Mouse (Mus musculus) forebrain, embryonic 13.5 days (tissue): ENCODE data around the gene Snap91. TPM values are rescaled to one million over a fixed set of nuclear protein-coding genes. Genes with fewer than 3 reads are reported as not detected.
A peak's percentile ranks its signal among the peaks of the same experiment; 100 is the strongest.

Experiments used
- ATAC-seq: fragments of 200-750 bp; cut with Nextera tagmentation; 2 replicates; pipeline ENCODE4 v1.8.0; 2017
- H3K27ac ChIP-seq: fragments of 300-500 bp; sonication (generic); 2 replicates; pipeline ENCODE4 v1.5.1; 2015; ENCODE audit warnings: inconsistent platforms, mild to moderate bottlenecking, moderate library complexity
- H3K27me3 ChIP-seq: fragments of 300-500 bp; sonication (generic); 2 replicates; pipeline ENCODE4 v1.6.1; 2015; ENCODE audit warnings: mild to moderate bottlenecking, inconsistent platforms
- H3K36me3 ChIP-seq: fragments of 300-500 bp; sonication (generic); 2 replicates; pipeline ENCODE4 v1.6.1; 2015; ENCODE audit warnings: mild to moderate bottlenecking, inconsistent platforms; ENCODE audit not compliant: poor library complexity, severe bottlenecking
- H3K4me1 ChIP-seq: fragments of 300-500 bp; sonication (generic); 2 replicates; pipeline ENCODE4 v1.6.1; 2015; ENCODE audit warnings: inconsistent platforms
- H3K4me2 ChIP-seq: fragments of 300-500 bp; sonication (generic); 2 replicates; pipeline ENCODE4 v1.6.1; 2015; ENCODE audit warnings: inconsistent platforms, mild to moderate bottlenecking, moderate library complexity
- H3K4me3 ChIP-seq: fragments of 300-500 bp; sonication (generic); 2 replicates; pipeline ENCODE4 v1.5.1; 2015; ENCODE audit warnings: mild to moderate bottlenecking, inconsistent platforms
- H3K9ac ChIP-seq: fragments of 300-500 bp; sonication (generic); 2 replicates; pipeline ENCODE4 v1.6.1; 2015; ENCODE audit warnings: mild to moderate bottlenecking, inconsistent platforms
- H3K9me3 ChIP-seq: fragments of 300-500 bp; sonication (generic); replicated peaks from 2 replicates; pipeline ENCODE4 v1.6.1; 2016; ENCODE audit warnings: inconsistent platforms
- WGBS: fragments of 180-500 bp; shearing (Covaris S2); methylation state at CpG from one replicate; pipeline ENCODE4 v1.1.7; 2015; 5-methylcytosine and 5-hydroxymethylcytosine counted together
- polyA plus RNA-seq: library from polyadenylated mRNA; unstranded; fragments of >200 nt; fragmentation: Nextera tagmentation; extraction: Ambion mirVana; gene quantifications from 2 replicates; pipeline ENCODE4 v1.2.1, GENCODE M21; 2015

Gene Snap91
- polyA plus RNA-seq, 1 experiment from 2014 or later = 46.5 TPM

DNA sequence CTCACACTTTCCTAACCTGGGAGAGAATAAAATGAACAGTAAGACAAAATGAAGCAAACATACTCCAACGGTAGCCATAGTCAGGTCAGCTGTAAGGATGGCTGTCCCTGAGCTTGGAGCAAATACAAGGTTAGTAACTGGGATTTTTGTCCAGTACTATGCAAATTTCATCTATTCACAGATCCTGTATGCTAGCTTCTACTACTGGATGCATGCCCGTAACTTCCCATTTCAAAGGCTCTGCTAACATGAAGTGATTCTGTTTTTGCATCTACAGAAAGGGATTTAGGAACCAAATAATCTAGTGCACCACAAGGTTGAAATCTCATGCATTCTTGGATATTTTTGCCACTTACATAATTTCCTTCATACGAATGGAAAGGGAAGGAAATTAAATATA is 70.2 kb downstream of the Snap91 start:
- no peak overlapping the region for H3K4me3 ChIP-seq
- no peaks in the 10 kb centered on the region for H3K27me3 ChIP-seq
- no peak overlapping the region for H3K27ac ChIP-seq
- no peak overlapping the region for H3K4me2 ChIP-seq
- no peaks in the 10 kb centered on the region for H3K9me3 ChIP-seq
- WGBS = 69% methylated on average over 3 of the region's 3 CpGs
- H3K9ac ChIP-seq = no peak overlapping the region
- H3K36me3 ChIP-seq = no peaks in the 10 kb centered on the region
- 0 out of 2 replicates have a peak, but pooled peaks cover 4% of the 10 kb centered on the region for H3K4me1 ChIP-seq
- no peak for ATAC-seq

DNA sequence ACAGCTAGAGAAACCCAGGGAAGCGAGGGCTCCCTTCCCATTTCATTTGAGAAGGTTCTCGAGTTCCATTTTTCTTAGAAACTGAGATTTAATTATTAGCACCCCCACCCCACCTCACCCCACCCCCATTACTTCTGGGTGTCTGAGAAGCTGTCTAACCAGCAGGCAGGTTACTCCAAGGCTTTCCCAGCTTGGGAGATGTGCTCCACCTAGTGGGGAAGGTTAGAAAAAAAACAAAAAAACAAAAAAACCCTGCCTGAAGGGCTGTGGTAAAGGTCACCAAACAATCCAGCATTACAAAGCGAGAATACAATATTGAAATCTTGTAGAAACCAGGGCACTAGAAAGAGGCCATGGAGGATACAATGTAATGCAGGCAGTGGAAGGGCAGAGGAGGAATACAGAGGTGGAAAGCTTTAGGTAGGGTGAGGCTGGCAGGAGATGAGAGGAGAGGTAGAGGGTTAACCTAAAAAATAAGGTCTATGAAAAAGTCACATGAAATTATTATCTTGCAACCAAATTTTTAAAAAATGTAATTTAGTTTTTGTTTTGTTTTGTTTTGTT is 79.8 kb downstream of the Snap91 start:
- 23% methylated on average over 3 of the region's 3 CpGs for WGBS
- H3K4me1 ChIP-seq = no peaks in the 10 kb centered on the region
- peak; percentile 75 for ATAC-seq
- H3K27me3 ChIP-seq = no peaks in the 10 kb centered on the region
- no peak overlapping the region for H3K4me2 ChIP-seq
- peaks cover 3% of the 10 kb centered on the region; the same call in 1 of the 2 replicates for H3K36me3 ChIP-seq
- no peaks in the 10 kb centered on the region for H3K9me3 ChIP-seq
- no peak overlapping the region for H3K4me3 ChIP-seq
- no peak overlapping the region for H3K9ac ChIP-seq
- H3K27ac ChIP-seq = no peak overlapping the region

DNA sequence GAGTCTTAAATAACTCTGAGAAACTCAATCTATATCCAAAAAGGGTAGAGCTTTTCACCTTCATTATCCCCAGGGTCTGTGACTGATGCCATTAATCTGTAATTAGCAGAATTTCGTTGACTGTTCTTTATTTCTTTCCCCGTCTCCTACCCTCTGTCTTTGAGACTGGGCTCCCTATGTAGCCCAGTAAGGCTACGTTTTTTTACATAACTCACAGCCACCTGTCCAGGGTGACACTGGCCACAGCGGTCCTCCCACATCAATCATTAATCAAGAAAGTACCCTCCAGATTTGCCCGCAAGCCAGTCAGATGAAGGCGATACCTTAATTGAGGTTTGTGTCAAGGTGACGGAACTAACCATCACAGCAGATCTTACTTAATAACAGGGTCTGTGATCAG is 81.4 kb downstream of the Snap91 start:
- H3K36me3 ChIP-seq = peaks cover 3% of the 10 kb centered on the region; the same call in 1 of the 2 replicates
- 81% methylated on average over 7 of the region's 7 CpGs for WGBS
- H3K9me3 ChIP-seq = no peaks in the 10 kb centered on the region
- no peak overlapping the region for H3K4me2 ChIP-seq
- H3K9ac ChIP-seq = no peak overlapping the region
- H3K4me1 ChIP-seq = no peaks in the 10 kb centered on the region
- H3K27me3 ChIP-seq = no peaks in the 10 kb centered on the region
- no peak overlapping the region for H3K27ac ChIP-seq
- ATAC-seq = no peak
- H3K4me3 ChIP-seq = no peak overlapping the region

DNA sequence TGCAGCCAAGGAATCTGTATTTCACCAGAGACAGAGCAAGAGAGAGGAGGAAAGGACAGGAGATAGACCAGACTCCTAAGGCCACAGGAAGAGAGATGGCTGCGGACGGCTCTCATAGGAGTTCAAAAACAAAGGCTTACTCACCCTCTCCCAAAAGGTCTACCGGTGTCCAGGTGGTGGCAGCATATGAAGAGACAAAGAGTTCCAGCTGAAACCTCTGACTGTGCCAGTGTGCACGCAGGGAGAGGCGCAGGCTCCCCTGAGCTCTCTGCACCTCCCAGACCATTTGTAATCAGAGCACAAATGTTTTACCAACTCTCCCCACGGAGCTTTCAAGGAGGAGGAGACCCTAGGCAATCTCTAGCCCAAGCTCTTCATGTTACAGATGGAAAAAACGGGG is 81.8 kb downstream of the Snap91 start:
- no peak overlapping the region for H3K4me3 ChIP-seq
- H3K36me3 ChIP-seq = peaks cover 3% of the 10 kb centered on the region; the same call in 1 of the 2 replicates
- no peak for ATAC-seq
- H3K9me3 ChIP-seq = no peaks in the 10 kb centered on the region
- no peak overlapping the region for H3K27ac ChIP-seq
- H3K4me1 ChIP-seq = no peaks in the 10 kb centered on the region
- H3K27me3 ChIP-seq = no peaks in the 10 kb centered on the region
- H3K4me2 ChIP-seq = no peak overlapping the region
- 45% methylated on average over 7 of the region's 7 CpGs for WGBS
- no peak overlapping the region for H3K9ac ChIP-seq

DNA sequence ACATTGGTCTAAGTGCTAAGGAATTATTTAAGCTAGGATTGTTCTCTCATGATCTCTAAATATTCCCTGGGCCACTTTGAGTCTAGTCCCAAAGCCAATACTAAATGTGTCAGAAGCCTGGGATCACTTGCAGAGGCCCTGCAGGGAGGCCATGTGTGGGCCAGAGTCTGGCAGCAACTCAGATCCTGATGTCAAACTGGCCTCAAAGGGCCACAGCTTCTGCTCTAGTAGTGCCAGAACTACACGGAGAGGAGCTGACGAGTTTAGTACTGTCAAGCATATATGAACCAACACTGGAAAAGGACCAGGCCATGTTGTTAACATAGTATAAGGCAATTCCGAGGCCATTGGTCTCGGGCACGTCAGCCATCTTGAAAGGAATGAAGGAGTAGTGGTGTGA is 82.3 kb downstream of the Snap91 start:
- H3K4me3 ChIP-seq = no peak overlapping the region

DNA sequence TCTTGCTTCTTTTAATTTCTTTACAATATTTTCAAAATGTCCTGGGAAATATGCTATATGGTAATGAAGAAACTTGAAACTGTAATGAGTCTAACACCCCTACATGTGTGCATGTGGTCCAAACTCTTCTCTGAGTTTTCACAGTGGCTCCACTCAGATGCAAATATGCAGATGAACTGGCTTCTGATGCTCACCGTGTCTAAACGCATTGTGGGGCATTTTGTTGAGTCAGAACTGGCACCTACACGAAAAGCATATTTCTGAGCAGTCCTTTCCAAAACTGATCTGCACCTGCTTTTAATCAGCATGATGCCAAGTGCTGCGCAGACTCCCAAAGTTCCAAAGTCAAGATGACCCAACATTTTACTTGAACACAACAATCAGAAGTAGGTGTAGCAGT is 82.9 kb downstream of the Snap91 start:
- H3K27ac ChIP-seq = no peak overlapping the region
- no peak overlapping the region for H3K9ac ChIP-seq
- no peaks in the 10 kb centered on the region for H3K27me3 ChIP-seq
- H3K4me3 ChIP-seq = no peak overlapping the region
- H3K9me3 ChIP-seq = no peaks in the 10 kb centered on the region
- peaks cover 3% of the 10 kb centered on the region; the same call in 1 of the 2 replicates for H3K36me3 ChIP-seq
- no peaks in the 10 kb centered on the region for H3K4me1 ChIP-seq
- H3K4me2 ChIP-seq = no peak overlapping the region
- 90% methylated on average over 4 of the region's 4 CpGs for WGBS
- ATAC-seq = no peak

More for the DNA sequence above, 82.3 kb downstream of the Snap91 start:
- Histone ChIP-seq H3K4me2 (no peak overlapping the region), H3K9me3 (no peaks in the 10 kb centered on the region), H3K27me3 (no peaks in the 10 kb centered on the region), H3K4me1 (no peaks in the 10 kb centered on the region), H3K27ac (no peak overlapping the region), H3K9ac (no peak overlapping the region), H3K36me3 (peaks cover 3% of the 10 kb centered on the region; the same call in 1 of the 2 replicates)
- ATAC-seq = no peak
- WGBS = 95% methylated on average over 5 of the region's 5 CpGs

DNA sequence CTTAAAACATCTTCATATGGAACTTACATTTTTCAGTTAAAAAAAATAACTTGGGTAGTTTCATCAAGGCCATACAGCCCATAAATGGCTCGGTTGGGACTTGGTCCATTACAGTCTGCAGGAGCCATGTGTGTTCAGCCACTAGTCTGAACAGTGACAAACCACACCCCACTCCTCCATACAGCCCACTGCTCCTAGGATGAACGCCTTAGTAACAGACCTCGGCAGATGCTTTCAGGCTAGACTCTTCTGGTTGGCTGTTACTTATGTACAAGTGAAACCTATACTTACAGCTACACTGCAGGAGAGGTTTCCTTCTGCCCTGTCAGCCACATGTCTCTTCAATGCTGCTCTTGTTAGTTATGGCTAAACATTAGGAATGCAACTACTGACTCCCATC is 85.2 kb downstream of the Snap91 start:
- Histone ChIP-seq H3K27me3 (no peaks in the 10 kb centered on the region), H3K9ac (no peak overlapping the region), H3K4me3 (no peak overlapping the region), H3K4me2 (no peak overlapping the region), H3K27ac (no peak overlapping the region), H3K36me3 (peaks cover 16% of the 10 kb centered on the region; the same call in 1 of the 2 replicates), H3K4me1 (no peaks in the 10 kb centered on the region), H3K9me3 (no peaks in the 10 kb centered on the region)
- 78% methylated on average over 3 of the region's 3 CpGs for WGBS
- ATAC-seq = no peak

DNA sequence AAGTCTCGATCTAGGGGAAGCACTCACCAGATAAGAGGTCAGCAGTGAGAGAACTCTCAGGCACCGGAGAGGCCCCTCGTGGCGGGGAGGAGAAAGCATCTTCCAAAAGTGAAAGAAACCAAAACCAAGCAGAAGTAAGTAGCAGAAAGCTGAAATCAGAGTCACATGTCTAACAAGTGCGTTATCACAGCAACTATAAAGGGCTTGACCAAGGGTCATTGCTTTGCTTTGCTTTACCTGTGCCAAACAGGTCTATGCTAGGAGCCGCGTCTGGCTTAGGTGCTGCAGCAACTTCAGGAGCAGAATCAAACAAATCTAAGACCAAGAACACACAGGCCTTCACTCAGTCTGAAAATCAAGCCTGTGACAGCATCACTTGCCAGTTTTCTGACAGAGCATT is 88.5 kb downstream of the Snap91 start:
- Histone ChIP-seq H3K4me1 (0 out of 2 replicates have a peak, but pooled peaks cover 3% of the 10 kb centered on the region), H3K9ac (no peak overlapping the region), H3K27ac (no peak overlapping the region), H3K9me3 (no peaks in the 10 kb centered on the region), H3K36me3 (peaks cover 13% of the 10 kb centered on the region; the same call in 1 of the 2 replicates), H3K4me3 (no peak overlapping the region), H3K27me3 (no peaks in the 10 kb centered on the region), H3K4me2 (no peak overlapping the region)
- no peak for ATAC-seq
- 89% methylated on average over 7 of the region's 7 CpGs for WGBS

DNA sequence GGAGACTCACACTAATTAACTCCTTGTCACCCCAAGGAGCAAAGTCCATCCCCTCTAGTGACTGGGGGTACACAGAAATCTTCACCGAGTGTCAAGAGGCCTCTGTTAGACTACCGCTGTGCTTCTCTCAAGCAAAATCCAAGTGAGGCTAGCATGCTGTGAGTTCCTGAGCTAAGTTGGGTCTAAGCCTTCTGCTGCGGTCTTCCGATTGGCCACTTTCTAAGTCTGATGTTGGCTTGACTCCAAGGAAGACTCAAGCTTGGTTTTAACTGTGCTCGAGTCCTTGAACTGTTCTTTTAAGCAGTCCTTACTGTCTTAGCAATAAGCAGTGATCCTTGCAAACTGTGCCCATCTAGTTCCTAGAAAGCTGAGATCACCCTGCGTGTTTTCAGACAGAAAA is 91.3 kb downstream of the Snap91 start:
- Histone ChIP-seq H3K4me2 (no peak overlapping the region), H3K9ac (no peak overlapping the region), H3K9me3 (no peaks in the 10 kb centered on the region), H3K4me1 (0 out of 2 replicates have a peak, but pooled peaks cover 3% of the 10 kb centered on the region), H3K27me3 (no peaks in the 10 kb centered on the region), H3K36me3 (peaks cover 13% of the 10 kb centered on the region; the same call in 1 of the 2 replicates), H3K27ac (no peak overlapping the region), H3K4me3 (no peak overlapping the region)
- WGBS = 78% methylated on average over 6 of the region's 6 CpGs
- ATAC-seq = no peak

DNA sequence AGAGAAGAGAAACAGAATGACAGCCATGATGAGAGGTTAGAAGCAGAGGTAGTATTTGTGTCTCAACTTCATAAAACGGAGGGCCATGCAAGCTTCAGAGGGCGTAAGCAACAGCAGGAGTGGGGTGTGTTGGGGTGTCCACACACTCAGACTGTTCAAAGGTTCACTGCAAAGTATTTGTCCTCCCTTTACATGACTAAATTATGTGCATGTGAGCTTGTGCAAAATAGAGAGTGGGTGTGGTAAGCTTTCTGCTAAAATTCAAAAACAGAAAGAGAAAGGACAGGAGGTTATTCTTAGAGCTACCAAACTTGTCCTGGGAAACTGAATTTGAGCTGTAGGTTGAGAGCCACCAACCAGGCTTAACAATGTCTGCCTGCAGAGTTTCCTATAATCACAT is 97.6 kb downstream of the Snap91 start:
- WGBS = 85% methylated on average over 2 of the region's 2 CpGs
- Histone ChIP-seq H3K27ac (no peak overlapping the region), H3K4me2 (no peak overlapping the region), H3K36me3 (peaks cover 4% of the 10 kb centered on the region; the same call in 1 of the 2 replicates), H3K9me3 (no peaks in the 10 kb centered on the region), H3K27me3 (no peaks in the 10 kb centered on the region), H3K4me3 (no peak overlapping the region), H3K9ac (no peak overlapping the region), H3K4me1 (no peaks in the 10 kb centered on the region)
- ATAC-seq = no peak

DNA sequence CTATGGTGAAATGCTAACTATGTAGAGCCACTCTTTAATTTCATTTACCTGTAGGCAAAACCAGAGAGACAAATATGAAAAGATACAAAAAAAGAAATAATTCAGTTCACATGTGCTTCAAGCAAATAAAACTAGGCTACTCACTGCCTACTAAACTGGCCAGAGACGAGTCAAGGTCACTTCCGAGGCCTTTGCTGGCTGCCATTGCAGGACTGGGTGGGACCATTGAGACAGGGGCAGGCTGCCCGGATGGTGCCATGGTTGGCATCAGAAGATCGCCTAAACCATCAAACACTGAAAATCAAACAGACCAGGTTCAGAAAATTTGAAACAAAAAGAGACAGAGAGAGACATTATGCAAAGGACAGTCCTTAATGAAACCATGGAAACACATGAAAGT is 99.0 kb downstream of the Snap91 start:
- H3K9ac ChIP-seq = no peak overlapping the region
- 92% methylated on average over 4 of the region's 4 CpGs for WGBS
- H3K36me3 ChIP-seq = peaks cover 4% of the 10 kb centered on the region; the same call in 1 of the 2 replicates
- no peaks in the 10 kb centered on the region for H3K27me3 ChIP-seq
- no peak overlapping the region for H3K4me2 ChIP-seq
- no peak overlapping the region for H3K27ac ChIP-seq
- no peaks in the 10 kb centered on the region for H3K4me1 ChIP-seq
- H3K4me3 ChIP-seq = no peak overlapping the region
- no peaks in the 10 kb centered on the region for H3K9me3 ChIP-seq
- no peak for ATAC-seq

DNA sequence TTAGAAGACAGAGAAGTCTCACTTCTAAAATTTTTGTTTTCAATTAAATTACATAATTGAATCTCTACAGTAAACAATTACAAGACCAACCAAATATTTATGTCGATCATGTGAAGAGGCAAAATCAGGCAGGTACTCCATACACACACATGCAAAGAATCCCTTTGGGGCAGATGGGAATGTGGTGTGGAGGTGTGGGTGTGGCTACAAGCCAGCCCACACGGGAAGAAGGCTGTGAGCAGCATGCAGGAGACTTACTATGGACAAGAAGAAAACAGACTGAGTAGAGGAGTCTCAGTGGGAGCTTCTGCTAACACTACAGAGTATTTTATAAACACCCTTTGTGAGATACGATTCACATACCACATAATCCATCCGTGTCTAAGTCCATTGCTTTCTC is 102.2 kb downstream of the Snap91 start:
- 71% methylated on average over 4 of the region's 4 CpGs for WGBS
- peaks cover 17% of the 10 kb centered on the region for H3K36me3 ChIP-seq
- H3K4me3 ChIP-seq = no peak overlapping the region

DNA sequence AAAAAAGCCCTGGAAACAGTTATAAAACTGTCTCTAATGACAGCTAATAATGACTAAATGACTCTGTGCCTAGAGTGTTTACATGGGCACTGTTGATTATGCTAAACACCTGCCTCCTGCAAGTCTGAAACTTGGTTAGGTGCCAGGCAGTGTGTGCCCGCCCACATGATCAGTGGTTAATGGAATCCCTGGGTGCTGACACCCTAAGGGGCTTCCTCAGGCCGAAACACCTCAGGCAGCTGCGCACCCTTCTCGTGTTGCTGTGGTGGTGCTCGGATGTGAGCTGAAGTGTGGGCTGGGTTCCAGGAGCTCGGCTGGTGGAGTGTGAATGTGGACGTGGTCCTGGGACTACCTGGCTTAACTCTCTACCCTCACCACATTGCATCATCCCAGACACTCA is 103.1 kb downstream of the Snap91 start:
- Histone ChIP-seq H3K9ac (no peak overlapping the region), H3K27ac (no peak overlapping the region), H3K4me2 (no peak overlapping the region), H3K36me3 (peaks cover 21% of the 10 kb centered on the region), H3K9me3 (no peaks in the 10 kb centered on the region), H3K4me1 (no peaks in the 10 kb centered on the region), H3K27me3 (no peaks in the 10 kb centered on the region), H3K4me3 (no peak overlapping the region)
- peak; percentile 38; the same call in 1 of the 2 replicates for ATAC-seq
- WGBS = 63% methylated on average over 7 of the region's 7 CpGs

More for the DNA sequence above, 102.2 kb downstream of the Snap91 start:
- Histone ChIP-seq H3K4me1 (no peaks in the 10 kb centered on the region), H3K4me2 (no peak overlapping the region), H3K27ac (no peak overlapping the region), H3K9ac (no peak overlapping the region), H3K9me3 (no peaks in the 10 kb centered on the region), H3K27me3 (no peaks in the 10 kb centered on the region)
- no peak for ATAC-seq
